Mouse (Mus musculus) lung, adult 2 months (tissue): ENCODE results near the gene Paqr9.

Source experiments
- CTCF ChIP-seq: fragments of 200-500 bp; IDR thresholded peaks from 2 replicates; pipeline ENCODE4 v1.5.1; 2011; ENCODE audit warnings: mild to moderate bottlenecking, low read length, control low read depth; ENCODE audit not compliant: insufficient read depth
- POLR2A ChIP-seq: fragments of 200-500 bp; IDR thresholded peaks from 2 replicates; pipeline ENCODE4 v1.6.1; 2011; ENCODE audit warnings: low read depth, mild to moderate bottlenecking, control low read depth, low read length, borderline replicate concordance; ENCODE audit errors: extremely low read depth

- TF ChIP-seq POLR2A (no peak), CTCF (no peak)
Measured at GRCm38 (mm10) chr9:95566394-95566793, 6.9 kb downstream of the Paqr9 start.
